Mouse (Mus musculus): ENCODE results near the gene Tmem89.
A peak's percentile ranks its signal among the peaks of the same experiment; 100 is the strongest.

Gene Tmem89

GRCm38 (mm10) chr9:108914491-108914890 lies at the start of gene Tmem89:
Gene Tmem89 (plus strand): TSS chr9:108914619.
- peak; percentile 49 for DNase-seq (ENCODE audit: inconsistent ontology term)

- no peak for DNase-seq (ENCODE audit: inconsistent ontology term)
Measured at GRCm38 (mm10) chr9:108912308-108912707, 2.1 kb upstream of the Tmem89 start.

- no peak for DNase-seq (ENCODE audit: inconsistent ontology term)
Measured at GRCm38 (mm10) chr9:108913161-108913560, 1.3 kb upstream of the Tmem89 start.

GRCm38 (mm10) chr9:108913621-108914020 lies 798 bp upstream of the Tmem89 start:
- DNase-seq (ENCODE audit: inconsistent ontology term), result no peak

GRCm38 (mm10) chr9:108925897-108926296 lies 11.5 kb downstream of the Tmem89 start:
- DNase-seq (ENCODE audit: inconsistent ontology term), result no peak

- DNase-seq (ENCODE audit: inconsistent ontology term), result no peak
Measured at GRCm38 (mm10) chr9:108928424-108928823, 14.0 kb downstream of the Tmem89 start.

- DNase-seq (ENCODE audit: inconsistent ontology term), result no peak
Measured at GRCm38 (mm10) chr9:108935991-108936390, 21.6 kb downstream of the Tmem89 start.

- peak; percentile 89 for DNase-seq (ENCODE audit: inconsistent ontology term)
Measured at GRCm38 (mm10) chr9:108936418-108937364, 22.3 kb downstream of the Tmem89 start, which contains the start of gene Uqcrc1. Gene Uqcrc1 (plus strand): TSS chr9:108936633.

- DNase-seq (ENCODE audit: inconsistent ontology term), result no peak
Measured at GRCm38 (mm10) chr9:108945111-108945510, 30.7 kb downstream of the Tmem89 start.

- DNase-seq (ENCODE audit: inconsistent ontology term), result no peak
Measured at GRCm38 (mm10) chr9:108945608-108946007, 31.2 kb downstream of the Tmem89 start.

- no peak for DNase-seq (ENCODE audit: inconsistent ontology term)
Measured at GRCm38 (mm10) chr9:108949231-108949966, 35.0 kb downstream of the Tmem89 start.

GRCm38 (mm10) chr9:108949967-108950728 lies 35.7 kb downstream of the Tmem89 start:
- no peak for DNase-seq (ENCODE audit: inconsistent ontology term)

GRCm38 (mm10) chr9:108953081-108953636 lies 38.7 kb downstream of the Tmem89 start, which contains the start of gene Col7a1:
Gene Col7a1 (plus strand): TSS chr9:108953586.
- DNase-seq (ENCODE audit: inconsistent ontology term), result peak; percentile 72

GRCm38 (mm10) chr9:108955241-108955640 lies 40.8 kb downstream of the Tmem89 start:
- no peak for DNase-seq (ENCODE audit: inconsistent ontology term)

- no peak for DNase-seq (ENCODE audit: inconsistent ontology term)
Measured at GRCm38 (mm10) chr9:108955846-108956245, 41.4 kb downstream of the Tmem89 start.

GRCm38 (mm10) chr9:108963577-108963976 lies 49.2 kb downstream of the Tmem89 start:
- DNase-seq (ENCODE audit: inconsistent ontology term), result no peak

- no peak for DNase-seq (ENCODE audit: inconsistent ontology term)
Measured at GRCm38 (mm10) chr9:108964338-108964737, 49.9 kb downstream of the Tmem89 start.

Data from Muller cell, postnatal 12 days (primary cell).